Mouse (Mus musculus): ENCODE results near the gene Ptgds.

Gene Ptgds

DNA sequence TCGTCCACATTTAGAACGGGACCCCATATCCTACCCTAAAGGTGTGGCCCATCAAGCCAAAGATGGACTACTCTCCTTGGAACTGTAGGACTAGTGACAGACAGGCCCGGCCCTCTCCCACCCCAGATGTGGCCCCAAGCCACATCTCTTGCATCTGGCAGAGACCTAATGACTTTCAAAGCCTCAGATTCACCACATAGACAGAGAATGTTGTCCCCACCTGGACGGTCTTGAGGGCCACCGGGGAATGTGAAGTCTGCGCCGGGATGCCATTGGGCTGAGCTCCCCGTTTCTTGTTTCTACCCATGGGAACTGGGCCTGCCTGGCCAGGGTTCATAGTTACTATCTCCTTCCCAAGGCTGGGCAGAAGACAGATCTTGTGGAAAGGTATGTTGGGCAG, 7.7 kb upstream of the Ptgds start:
- Histone ChIP-seq H3K27me3 (ENCODE audit: insufficient read depth, low read length) (peaks cover 18% of the 10 kb centered on the region), H3K36me3 (ENCODE audit: insufficient read depth, low read length) (no peaks in the 10 kb centered on the region), H3K4me3 (replicated peaks; ENCODE audit: low read length) (no peak overlapping the region), H3K4me1 (replicated peaks; ENCODE audit: low read depth, low read length) (no peaks in the 10 kb centered on the region), H3K9me3 (ENCODE audit: low read length) (no peaks in the 10 kb centered on the region)
- no peak for TF ChIP-seq POU5F1 (IDR thresholded peaks at IDR 0.05; ENCODE audit: borderline replicate concordance, low read length)
- TF ChIP-seq NANOG (IDR thresholded peaks at IDR 0.05; ENCODE audit: borderline replicate concordance, low read length), result no peak
- TF ChIP-seq CTCF (conservative IDR thresholded peaks at IDR 0.05; ENCODE audit: low read length), result no peak

DNA sequence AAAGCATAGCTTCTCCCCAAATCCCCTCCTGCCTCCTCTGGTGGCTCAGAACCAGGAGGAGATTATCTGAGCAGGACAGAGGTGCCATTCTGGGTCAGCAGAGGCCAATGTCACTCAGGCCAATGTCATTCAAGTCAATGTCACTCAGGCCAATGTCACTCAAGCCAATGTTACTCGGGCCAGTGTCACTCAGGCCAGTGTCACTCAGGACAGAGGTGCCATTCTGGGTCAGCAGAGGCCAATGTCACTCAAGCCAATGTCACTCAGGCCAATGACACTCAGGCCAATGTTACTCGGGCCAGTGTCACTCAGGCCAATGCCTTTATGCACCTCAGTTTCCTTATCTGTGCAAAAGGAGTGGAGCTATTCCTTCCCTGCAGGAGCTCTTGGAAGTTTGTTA, 2.7 kb upstream of the Ptgds start:
- H3K4me1 ChIP-seq (replicated peaks; ENCODE audit: low read depth, low read length), result peaks cover 16% of the 10 kb centered on the region
- TF ChIP-seq POU5F1 (IDR thresholded peaks at IDR 0.05; ENCODE audit: borderline replicate concordance, low read length), result no peak
- no peak for TF ChIP-seq CTCF (conservative IDR thresholded peaks at IDR 0.05; ENCODE audit: low read length)
- no peak for TF ChIP-seq NANOG (IDR thresholded peaks at IDR 0.05; ENCODE audit: borderline replicate concordance, low read length)
- no peaks in the 10 kb centered on the region for H3K9me3 ChIP-seq (ENCODE audit: low read length)

DNA sequence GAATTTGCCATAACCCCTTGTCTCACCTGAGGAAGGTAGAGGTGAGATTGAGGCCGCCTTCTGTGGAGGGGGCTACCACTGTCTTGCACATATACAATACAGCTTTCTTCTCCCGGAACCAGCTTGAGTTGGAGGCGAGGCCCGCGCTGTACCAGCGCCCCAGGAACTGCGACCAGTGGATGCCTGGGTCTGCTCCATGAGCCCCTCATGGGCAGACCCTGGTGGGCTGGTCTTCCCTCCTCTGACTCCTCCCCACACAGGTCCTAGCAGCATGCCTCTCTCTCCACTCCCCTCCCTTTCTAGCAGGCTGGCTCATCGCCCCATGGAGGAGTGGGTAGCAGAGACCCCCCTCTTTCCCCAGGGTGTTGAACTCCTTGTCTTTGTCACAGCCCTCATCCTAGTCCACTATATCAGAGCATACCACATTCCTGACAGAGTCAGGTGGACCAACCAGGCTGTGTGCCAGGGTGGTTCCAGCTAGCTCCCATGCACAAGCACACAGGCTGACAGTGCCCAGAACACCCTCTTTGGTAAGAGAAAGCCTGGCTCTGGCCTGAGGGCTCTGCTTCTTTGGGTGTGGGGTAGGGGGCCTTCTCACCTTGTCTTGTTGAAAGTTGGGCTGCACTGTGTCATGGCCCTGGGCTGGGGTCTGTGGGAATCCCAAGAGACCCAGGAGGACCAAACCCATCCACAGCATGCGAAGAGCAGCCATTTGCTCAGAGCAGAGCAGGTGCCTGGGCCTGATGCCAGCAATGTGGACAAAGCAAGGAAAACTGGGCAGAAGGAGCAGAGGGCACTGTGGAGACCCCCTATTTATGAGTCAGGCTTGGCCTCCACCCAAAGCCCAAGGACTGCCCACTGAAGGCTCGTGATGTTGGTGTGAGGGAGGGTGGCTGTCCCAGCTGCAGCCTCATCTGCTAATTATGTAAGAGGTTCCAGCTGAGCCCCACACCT, 607 bp downstream of the Ptgds start:
- Histone ChIP-seq H3K4me3 (replicated peaks; ENCODE audit: low read length) (no peak overlapping the region), H3K9me3 (ENCODE audit: low read length) (no peaks in the 10 kb centered on the region), H3K36me3 (ENCODE audit: insufficient read depth, low read length) (no peaks in the 10 kb centered on the region), H3K4me1 (replicated peaks; ENCODE audit: low read depth, low read length) (peaks cover 22% of the 10 kb centered on the region), H3K27me3 (ENCODE audit: insufficient read depth, low read length) (peaks cover 19% of the 10 kb centered on the region; the same call in 1 of the 2 replicates)
- no peak for TF ChIP-seq NANOG (IDR thresholded peaks at IDR 0.05; ENCODE audit: borderline replicate concordance, low read length)
- TF ChIP-seq CTCF (conservative IDR thresholded peaks at IDR 0.05; ENCODE audit: low read length), result no peak
- no peak for TF ChIP-seq POU5F1 (IDR thresholded peaks at IDR 0.05; ENCODE audit: borderline replicate concordance, low read length)

More for the DNA sequence above, 2.7 kb upstream of the Ptgds start:
- Histone ChIP-seq H3K27me3 (ENCODE audit: insufficient read depth, low read length) (peaks cover 37% of the 10 kb centered on the region), H3K4me3 (replicated peaks; ENCODE audit: low read length) (no peak overlapping the region), H3K36me3 (ENCODE audit: insufficient read depth, low read length) (no peaks in the 10 kb centered on the region)

DNA sequence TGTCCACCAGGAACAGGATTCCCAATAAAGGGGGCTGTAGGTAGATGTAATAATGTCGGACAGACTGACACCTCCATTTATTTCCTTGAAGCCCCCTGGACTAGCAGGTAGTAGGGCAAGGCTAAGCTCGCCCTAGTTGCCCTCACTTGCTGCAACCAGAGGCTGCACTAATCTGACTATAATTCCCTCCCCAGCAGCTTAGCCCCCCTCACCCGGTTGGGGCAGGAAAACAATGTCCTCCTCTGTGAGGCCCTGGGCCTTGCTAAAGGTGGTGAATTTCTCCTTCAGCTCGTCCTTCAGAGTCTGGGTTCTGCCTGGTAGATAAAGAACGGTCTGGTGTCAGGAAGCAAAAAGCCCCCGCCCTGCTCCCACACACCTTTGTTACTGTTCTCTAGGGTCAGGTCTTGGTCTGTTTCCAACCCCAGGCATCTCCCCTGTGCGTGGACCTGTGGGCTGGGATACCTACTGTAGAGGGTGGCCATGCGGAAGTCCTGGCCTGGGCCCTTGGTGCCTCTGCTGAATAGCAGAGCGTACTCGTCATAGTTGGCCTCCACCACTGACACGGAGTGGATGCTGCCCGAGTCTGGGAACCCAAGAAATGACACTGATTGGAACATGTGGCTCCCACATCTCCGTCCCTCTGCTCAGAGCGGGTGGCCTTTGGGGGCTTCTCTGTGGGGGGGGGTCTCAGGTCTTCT, 2.1 kb downstream of the Ptgds start:
- TF ChIP-seq CTCF (conservative IDR thresholded peaks at IDR 0.05; ENCODE audit: low read length) (no peak), POU5F1 (IDR thresholded peaks at IDR 0.05; ENCODE audit: borderline replicate concordance, low read length) (no peak), NANOG (IDR thresholded peaks at IDR 0.05; ENCODE audit: borderline replicate concordance, low read length) (no peak)
- Histone ChIP-seq H3K36me3 (ENCODE audit: insufficient read depth, low read length) (no peaks in the 10 kb centered on the region), H3K4me1 (replicated peaks; ENCODE audit: low read depth, low read length) (peaks cover 22% of the 10 kb centered on the region), H3K9me3 (ENCODE audit: low read length) (no peaks in the 10 kb centered on the region), H3K4me3 (replicated peaks; ENCODE audit: low read length) (peak overlapping the region; percentile 23; the same call in 1 of the 2 replicates), H3K27me3 (ENCODE audit: insufficient read depth, low read length) (peaks cover 19% of the 10 kb centered on the region; the same call in 1 of the 2 replicates)

DNA sequence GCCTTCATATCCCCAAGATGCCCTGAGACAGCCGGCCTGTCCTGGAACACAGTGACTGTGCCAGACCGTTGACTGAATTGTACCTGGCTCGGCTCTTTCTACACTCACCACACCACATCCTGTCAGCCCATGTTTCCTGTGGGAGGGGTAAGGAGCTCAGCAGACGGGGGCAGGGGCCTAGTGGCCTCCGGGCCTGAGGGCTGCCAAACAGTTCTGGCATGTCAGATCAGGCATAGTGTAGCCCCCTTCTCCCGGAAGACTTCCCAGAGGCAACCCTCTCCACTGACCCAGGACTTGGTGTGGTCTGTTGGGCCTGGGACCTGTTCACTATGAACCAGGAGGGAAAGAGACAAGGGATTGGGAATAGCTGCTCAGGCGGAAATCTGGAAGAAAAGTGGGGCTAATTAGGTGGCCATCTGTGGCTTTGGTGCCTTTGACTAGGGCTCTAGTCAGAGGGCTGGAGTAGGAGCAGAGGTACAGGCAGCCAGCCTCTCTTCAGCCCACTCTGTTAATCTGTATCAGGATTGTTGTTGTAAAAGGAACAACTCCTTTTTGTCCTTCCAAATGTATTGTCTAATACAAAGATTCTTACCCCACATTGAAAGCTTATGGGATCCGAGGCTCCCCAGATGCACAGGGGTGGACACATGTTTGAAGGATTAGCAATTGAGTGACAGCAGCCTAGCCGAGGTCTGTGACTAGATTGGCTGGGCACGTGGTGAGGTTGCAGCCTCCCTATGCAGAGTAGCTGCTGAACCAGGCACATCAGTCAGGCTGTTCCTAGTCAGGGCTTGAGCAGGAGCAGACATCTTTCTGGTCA, 3.8 kb downstream of the Ptgds start:
- H3K4me1 ChIP-seq (replicated peaks; ENCODE audit: low read depth, low read length), result peaks cover 28% of the 10 kb centered on the region
- no peaks in the 10 kb centered on the region for H3K9me3 ChIP-seq (ENCODE audit: low read length)
- H3K36me3 ChIP-seq (ENCODE audit: insufficient read depth, low read length), result no peaks in the 10 kb centered on the region
- TF ChIP-seq POU5F1 (IDR thresholded peaks at IDR 0.05; ENCODE audit: borderline replicate concordance, low read length) (no peak), NANOG (IDR thresholded peaks at IDR 0.05; ENCODE audit: borderline replicate concordance, low read length) (no peak), CTCF (conservative IDR thresholded peaks at IDR 0.05; ENCODE audit: low read length) (no peak)
- H3K4me3 ChIP-seq (replicated peaks; ENCODE audit: low read length), result no peak overlapping the region
- H3K27me3 ChIP-seq (ENCODE audit: insufficient read depth, low read length), result peaks cover 19% of the 10 kb centered on the region; the same call in 1 of the 2 replicates

DNA sequence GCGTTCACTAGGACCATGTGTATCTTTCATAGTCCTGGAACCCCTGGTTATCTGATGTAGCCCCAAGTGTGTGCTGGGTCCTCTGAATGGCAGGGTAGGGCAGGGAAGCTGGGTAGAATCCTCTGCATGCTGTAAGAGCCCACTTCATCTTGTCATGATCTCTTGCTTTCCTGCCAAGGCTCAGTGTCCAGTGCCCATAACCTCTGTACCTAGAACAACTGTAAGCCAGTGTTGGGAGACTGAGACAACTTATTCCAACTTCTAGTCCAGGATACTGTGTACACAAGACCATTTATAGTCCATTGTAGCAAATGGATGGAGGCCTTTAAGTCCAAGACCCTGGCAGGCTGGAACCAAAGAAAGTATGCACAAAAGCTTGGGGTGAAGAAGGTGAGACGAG, 4.6 kb downstream of the Ptgds start:
- Histone ChIP-seq H3K36me3 (ENCODE audit: insufficient read depth, low read length) (no peaks in the 10 kb centered on the region), H3K27me3 (ENCODE audit: insufficient read depth, low read length) (peaks cover 19% of the 10 kb centered on the region), H3K4me3 (replicated peaks; ENCODE audit: low read length) (no peak overlapping the region), H3K4me1 (replicated peaks; ENCODE audit: low read depth, low read length) (peaks cover 33% of the 10 kb centered on the region), H3K9me3 (ENCODE audit: low read length) (no peaks in the 10 kb centered on the region)
- TF ChIP-seq POU5F1 (IDR thresholded peaks at IDR 0.05; ENCODE audit: borderline replicate concordance, low read length) (no peak), CTCF (conservative IDR thresholded peaks at IDR 0.05; ENCODE audit: low read length) (no peak), NANOG (IDR thresholded peaks at IDR 0.05; ENCODE audit: borderline replicate concordance, low read length) (no peak)

DNA sequence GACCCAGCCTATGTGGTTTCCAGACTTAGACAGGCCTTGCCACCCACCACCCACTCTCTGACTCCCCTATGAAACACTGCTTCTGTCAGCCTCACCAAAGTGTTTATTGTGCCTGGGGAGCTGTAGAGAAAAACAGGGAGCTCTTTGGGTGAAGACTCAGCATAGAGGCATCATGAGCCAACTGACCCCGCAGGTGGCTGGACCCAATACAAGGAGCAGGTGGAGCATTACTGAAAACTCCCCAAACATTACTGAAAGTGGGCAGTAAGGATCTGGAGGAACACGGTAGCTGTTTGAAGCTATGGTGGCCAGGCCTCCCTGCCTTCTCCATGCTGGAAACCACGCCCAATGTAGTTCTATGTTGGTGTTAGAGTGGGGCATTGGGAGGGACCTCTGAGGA, 6.2 kb downstream of the Ptgds start:
- no peak for TF ChIP-seq POU5F1 (IDR thresholded peaks at IDR 0.05; ENCODE audit: borderline replicate concordance, low read length)
- TF ChIP-seq NANOG (IDR thresholded peaks at IDR 0.05; ENCODE audit: borderline replicate concordance, low read length), result no peak
- TF ChIP-seq CTCF (conservative IDR thresholded peaks at IDR 0.05; ENCODE audit: low read length), result no peak
- Histone ChIP-seq H3K9me3 (ENCODE audit: low read length) (no peaks in the 10 kb centered on the region), H3K36me3 (ENCODE audit: insufficient read depth, low read length) (no peaks in the 10 kb centered on the region), H3K4me3 (replicated peaks; ENCODE audit: low read length) (no peak overlapping the region), H3K27me3 (ENCODE audit: insufficient read depth, low read length) (peaks cover 17% of the 10 kb centered on the region), H3K4me1 (replicated peaks; ENCODE audit: low read depth, low read length) (peaks cover 39% of the 10 kb centered on the region)

Measured in E14TG2a.4 (cell line).